Mouse (Mus musculus) lung, embryonic 14.5 days (tissue): Measurements from ENCODE around the gene Hesx1. TPM values are rescaled to one million over a fixed set of nuclear protein-coding genes. Genes with fewer than 3 reads are reported as not detected.

Experiments
- ATAC-seq: fragments of 200-750 bp; cut with Nextera tagmentation; 2 replicates; pipeline ENCODE4 v1.8.0; 2017; ENCODE audit warnings: mild to moderate bottlenecking, moderate TSS enrichment, moderate library complexity; ENCODE audit not compliant: insufficient read depth
- DNase-seq: peaks from one replicate; pipeline ENCODE4 v3.0.0-alpha.2; 2015
- H3K27ac ChIP-seq: fragments of 300-500 bp; sonication (generic); 2 replicates; pipeline ENCODE4 v1.5.1; 2014; ENCODE audit warnings: low read depth, mild to moderate bottlenecking, moderate library complexity
- H3K27me3 ChIP-seq: fragments of 300-500 bp; sonication (generic); 2 replicates; pipeline ENCODE4 v1.6.1; 2014; ENCODE audit warnings: low read length, control low read depth; ENCODE audit not compliant: insufficient read depth
- H3K36me3 ChIP-seq: fragments of 300-500 bp; sonication (generic); 2 replicates; pipeline ENCODE4 v1.6.1; 2014; ENCODE audit warnings: control low read depth; ENCODE audit not compliant: insufficient read depth
- H3K4me1 ChIP-seq: fragments of 300-500 bp; sonication (generic); 2 replicates; pipeline ENCODE4 v1.6.1; 2014; ENCODE audit warnings: antibody characterized with exemption, control low read depth; ENCODE audit not compliant: insufficient read depth
- H3K4me2 ChIP-seq: fragments of 300-500 bp; sonication (generic); 2 replicates; pipeline ENCODE4 v1.6.1; 2014; ENCODE audit warnings: mild to moderate bottlenecking
- H3K4me3 ChIP-seq: fragments of 300-500 bp; sonication (generic); 2 replicates; pipeline ENCODE4 v1.5.1; 2014; ENCODE audit warnings: low read depth, low read length
- H3K9ac ChIP-seq: fragments of 300-500 bp; sonication (generic); 2 replicates; pipeline ENCODE4 v1.6.1; 2014
- H3K9me3 ChIP-seq: fragments of 300-500 bp; sonication (generic); 2 replicates; pipeline ENCODE4 v1.6.1; 2016; ENCODE audit warnings: low read depth, low read length, control low read depth
- CTCF ChIP-seq: IDR thresholded peaks from 2 replicates; pipeline ENCODE4 v1.5.1; 2016; ENCODE audit warnings: antibody characterized with exemption, low read depth
- WGBS: fragments of 180-500 bp; shearing (Covaris S2); extraction: QIAGEN DNeasy Blood & Tissue Kit; methylation state at CpG from one replicate; pipeline ENCODE4 v1.1.7; 2014; 5-methylcytosine and 5-hydroxymethylcytosine counted together
- polyA plus RNA-seq: library from polyadenylated mRNA; unstranded; fragments of >200 nt; fragmentation: Nextera tagmentation; extraction: Ambion mirVana; gene quantifications from 2 replicates; pipeline ENCODE4 v1.2.1, GENCODE M21; 2014

Hesx1 gene
- polyA plus RNA-seq, 1 experiment from 2014 or later, result not detected

DNA sequence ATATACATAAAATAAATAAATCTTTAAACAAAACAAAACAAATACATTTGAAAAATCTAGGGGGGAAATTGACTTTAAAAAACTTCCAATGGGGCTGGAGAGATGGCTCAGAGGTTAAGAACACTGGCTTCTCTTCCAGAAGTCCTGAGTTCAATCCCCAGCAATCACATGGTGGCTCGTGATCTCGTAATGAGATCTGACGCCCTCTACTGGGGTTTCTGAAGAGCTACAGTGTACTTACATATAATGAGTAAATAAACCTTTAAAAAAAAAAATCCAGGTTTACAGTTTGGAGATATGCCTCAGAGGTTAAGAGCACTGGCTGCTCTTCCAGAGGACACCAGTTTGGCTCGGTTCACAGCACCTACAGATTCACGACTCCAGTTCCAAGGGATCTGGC, 17.3 kb downstream of the Hesx1 start:
- Histone ChIP-seq H3K4me3 (no peak overlapping the region), H3K27ac (no peak overlapping the region), H3K4me1 (no peaks in the 10 kb centered on the region), H3K36me3 (no peaks in the 10 kb centered on the region), H3K27me3 (no peaks in the 10 kb centered on the region), H3K9me3 (no peaks in the 10 kb centered on the region), H3K9ac (no peak overlapping the region), H3K4me2 (no peak overlapping the region)
- 72% methylated on average over 5 of the region's 5 CpGs for WGBS
- ATAC-seq, result no peak
- no peak for DNase-seq
- no peak for TF ChIP-seq CTCF

- H3K4me3 ChIP-seq, result no peak overlapping the region
- no peaks in the 10 kb centered on the region for H3K36me3 ChIP-seq
- H3K27ac ChIP-seq, result no peak overlapping the region
- no peaks in the 10 kb centered on the region for H3K4me1 ChIP-seq
- no peaks in the 10 kb centered on the region for H3K27me3 ChIP-seq
- H3K9me3 ChIP-seq, result no peaks in the 10 kb centered on the region
- no peak for TF ChIP-seq CTCF
- H3K9ac ChIP-seq, result no peak overlapping the region
- ATAC-seq (no peak), DNase-seq (peak; percentile 31)
- 28% methylated on average over 4 of the region's 4 CpGs for WGBS
- H3K4me2 ChIP-seq, result no peak overlapping the region
Observed at GRCm38 (mm10) chr14:27013658-27014057, 19.4 kb downstream of the Hesx1 start.

DNA sequence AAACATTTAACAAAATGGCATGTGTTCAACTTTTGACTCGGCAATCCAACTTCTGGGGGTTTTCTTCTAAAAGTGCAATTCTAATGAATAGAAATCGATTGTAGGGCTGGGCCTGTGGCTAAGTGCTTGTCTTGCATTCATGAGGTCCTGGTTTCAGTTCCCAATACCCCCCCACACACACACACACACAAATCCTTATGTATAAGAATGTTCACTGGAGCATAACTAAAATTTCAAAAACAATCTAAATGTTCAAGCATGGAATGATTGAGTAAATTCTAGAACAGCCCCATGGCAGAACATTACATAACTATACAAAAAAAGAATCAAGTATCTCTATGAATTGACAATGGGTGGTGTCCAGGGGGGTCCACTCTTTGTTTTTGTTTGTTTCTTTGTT, 23.7 kb downstream of the Hesx1 start:
- TF ChIP-seq CTCF, result no peak
- WGBS, result 85% methylated on average over 2 of the region's 2 CpGs
- no peak for ATAC-seq

DNA sequence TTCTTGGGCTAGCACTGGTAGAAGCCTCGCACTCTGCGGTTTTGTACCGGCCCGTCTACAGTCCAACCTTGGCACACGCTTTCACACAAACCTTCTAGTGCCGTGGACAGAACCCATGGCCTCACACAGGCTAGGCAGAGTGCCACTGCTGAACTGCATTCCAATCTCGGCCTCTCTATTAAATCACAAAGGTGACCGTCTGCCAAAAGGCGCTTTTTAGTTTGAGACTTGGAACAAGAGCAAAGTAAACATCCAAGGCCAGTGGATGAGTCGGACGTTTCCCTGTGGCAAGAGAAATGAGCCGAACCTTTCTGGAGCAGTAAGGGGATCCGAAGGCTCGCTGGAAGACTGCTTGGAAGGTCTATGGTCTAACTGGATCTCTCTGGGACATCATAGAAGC, 25.6 kb downstream of the Hesx1 start:
- no peaks in the 10 kb centered on the region for H3K36me3 ChIP-seq
- H3K9ac ChIP-seq, result no peak overlapping the region
- no peaks in the 10 kb centered on the region for H3K27me3 ChIP-seq
- WGBS, result 62% methylated on average over 14 of the region's 14 CpGs
- no peak overlapping the region for H3K27ac ChIP-seq
- H3K4me2 ChIP-seq, result no peak overlapping the region
- no peak for TF ChIP-seq CTCF
- no peak overlapping the region for H3K4me3 ChIP-seq
- H3K9me3 ChIP-seq, result no peaks in the 10 kb centered on the region
- no peaks in the 10 kb centered on the region for H3K4me1 ChIP-seq
- DNase-seq, result peak; percentile 14
- ATAC-seq, result no peak

More for the DNA sequence above, 23.7 kb downstream of the Hesx1 start:
- Histone ChIP-seq H3K27ac (no peak overlapping the region), H3K9ac (no peak overlapping the region), H3K4me3 (no peak overlapping the region), H3K4me2 (no peak overlapping the region), H3K36me3 (no peaks in the 10 kb centered on the region), H3K4me1 (no peaks in the 10 kb centered on the region), H3K27me3 (no peaks in the 10 kb centered on the region), H3K9me3 (no peaks in the 10 kb centered on the region)
- DNase-seq, result no peak

DNA sequence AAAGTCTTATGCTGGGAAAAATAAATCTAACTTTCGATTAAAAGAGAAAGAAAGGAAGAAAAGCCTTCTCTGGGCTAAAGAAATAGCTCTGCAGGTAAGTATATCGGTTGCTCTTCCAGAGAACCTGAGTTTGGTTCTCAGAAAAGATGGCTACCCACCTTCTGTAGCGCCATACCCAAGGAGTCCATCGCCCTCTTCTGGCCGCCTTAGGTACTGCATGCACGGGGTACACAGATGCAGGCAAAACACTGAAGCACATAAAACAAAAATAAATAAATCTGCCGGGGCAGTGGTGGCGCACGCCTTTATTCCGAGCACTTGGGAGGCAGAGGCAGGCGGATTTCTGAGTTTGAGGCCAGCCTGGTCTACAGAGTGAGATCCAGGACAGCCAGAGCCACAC, 28.7 kb downstream of the Hesx1 start:
- TF ChIP-seq CTCF, result peak; percentile 82
- 46% methylated on average over 11 of the region's 11 CpGs for WGBS
- DNase-seq (peak; percentile 69), ATAC-seq (no peak)
- no peak overlapping the region for H3K4me2 ChIP-seq
- no peak overlapping the region for H3K27ac ChIP-seq
- H3K9ac ChIP-seq, result no peak overlapping the region
- no peaks in the 10 kb centered on the region for H3K4me1 ChIP-seq
- no peak overlapping the region for H3K4me3 ChIP-seq
- no peaks in the 10 kb centered on the region for H3K36me3 ChIP-seq
- H3K27me3 ChIP-seq, result no peaks in the 10 kb centered on the region
- H3K9me3 ChIP-seq, result no peaks in the 10 kb centered on the region

DNA sequence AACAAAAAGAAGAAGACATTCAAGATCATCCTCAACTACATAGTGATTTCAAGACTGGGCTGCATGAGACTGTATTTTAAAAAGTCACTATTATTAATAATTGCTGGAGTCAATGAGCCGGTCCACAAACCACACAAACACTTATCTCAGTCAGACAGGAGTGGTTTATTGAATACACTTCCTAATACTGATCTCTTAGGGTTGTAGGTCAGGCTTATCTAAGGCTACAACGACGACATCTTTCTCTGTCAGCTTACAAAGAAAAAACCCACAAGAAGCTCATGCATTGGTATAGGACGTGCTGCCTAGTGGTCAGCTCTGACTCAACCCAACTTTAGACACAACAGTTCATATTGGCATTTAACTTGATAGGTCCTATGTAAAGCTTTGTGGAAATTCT, 30.4 kb downstream of the Hesx1 start:
- H3K4me3 ChIP-seq, result no peak overlapping the region
- ATAC-seq (no peak), DNase-seq (no peak)
- no peak overlapping the region for H3K9ac ChIP-seq
- TF ChIP-seq CTCF, result no peak
- no peaks in the 10 kb centered on the region for H3K9me3 ChIP-seq
- no peak overlapping the region for H3K4me2 ChIP-seq
- WGBS, result 62% methylated on average over 4 of the region's 4 CpGs
- no peaks in the 10 kb centered on the region for H3K4me1 ChIP-seq
- H3K27me3 ChIP-seq, result no peaks in the 10 kb centered on the region
- H3K27ac ChIP-seq, result no peak overlapping the region
- H3K36me3 ChIP-seq, result no peaks in the 10 kb centered on the region

DNA sequence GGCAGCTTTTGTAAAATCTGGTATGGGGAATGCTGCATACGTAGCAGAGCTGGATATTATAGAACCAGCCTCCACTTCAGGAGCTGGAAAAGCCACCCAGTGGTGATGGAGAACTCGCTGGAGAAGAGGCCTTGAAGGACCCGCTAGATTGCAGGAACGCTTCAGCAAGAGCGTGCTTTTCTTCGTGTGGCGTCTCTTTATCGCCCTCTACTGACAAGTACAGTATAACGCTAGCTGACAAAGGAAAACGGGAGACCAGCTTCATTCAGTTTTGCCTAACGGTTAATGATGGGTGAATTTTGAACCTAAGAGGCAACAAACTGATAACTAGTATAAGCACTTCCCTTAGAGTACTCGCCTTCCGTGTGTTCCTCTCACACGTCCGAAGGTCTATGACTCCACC, 35.6 kb downstream of the Hesx1 start:
- 2% methylated on average over 15 of the region's 15 CpGs for WGBS
- H3K4me2 ChIP-seq, result no peak overlapping the region
- no peaks in the 10 kb centered on the region for H3K4me1 ChIP-seq
- H3K9ac ChIP-seq, result no peak overlapping the region
- peak; percentile 95 for DNase-seq
- peak; percentile 81 for TF ChIP-seq CTCF
- H3K36me3 ChIP-seq, result no peaks in the 10 kb centered on the region
- H3K27me3 ChIP-seq, result no peaks in the 10 kb centered on the region
- H3K9me3 ChIP-seq, result no peaks in the 10 kb centered on the region
- H3K4me3 ChIP-seq, result no peak overlapping the region
- no peak overlapping the region for H3K27ac ChIP-seq
- ATAC-seq, result peak; percentile 83

- H3K27me3 ChIP-seq, result no peaks in the 10 kb centered on the region
- no peak overlapping the region for H3K27ac ChIP-seq
- ATAC-seq, result peak; percentile 69
- no peak overlapping the region for H3K9ac ChIP-seq
- no peak overlapping the region for H3K4me3 ChIP-seq
- no peak overlapping the region for H3K4me2 ChIP-seq
- no peaks in the 10 kb centered on the region for H3K36me3 ChIP-seq
- DNase-seq, result peak; percentile 85
- H3K9me3 ChIP-seq, result no peaks in the 10 kb centered on the region
- no peaks in the 10 kb centered on the region for H3K4me1 ChIP-seq
- 18% methylated on average over 4 of the region's 4 CpGs for WGBS
- TF ChIP-seq CTCF, result peak; percentile 88
Observed at GRCm38 (mm10) chr14:27031142-27031541, 36.9 kb downstream of the Hesx1 start.
